Mouse (Mus musculus) olfactory bulb, adult 2 months (tissue): ENCODE data around the gene Fam8a1.

Experiments
- CTCF ChIP-seq: fragments of 200-500 bp; IDR thresholded peaks from 2 replicates; pipeline ENCODE4 v1.5.1; 2012; ENCODE audit warnings: low read depth, mild to moderate bottlenecking, low read length, moderate library complexity; ENCODE audit not compliant: insufficient read depth
- POLR2A ChIP-seq: fragments of 200-500 bp; IDR thresholded peaks from 2 replicates; pipeline ENCODE4 v1.6.1; 2012; ENCODE audit warnings: mild to moderate bottlenecking, low read depth, low read length, moderate library complexity; ENCODE audit not compliant: insufficient read depth

GRCm38 (mm10) chr13:46683370-46683769 lies 14.0 kb downstream of the Fam8a1 start:
- TF ChIP-seq POLR2A (no peak), CTCF (no peak)
